Mouse (Mus musculus): ENCODE measurements around the gene Gdf15. TPM values are rescaled to one million over a fixed set of nuclear protein-coding genes. Genes with fewer than 3 reads are reported as not detected.

The Gdf15 gene
- polyA plus RNA-seq, 1 experiment from 2014 or later: 1.9 TPM

GRCm38 (mm10) chr8:70671615-70672324, 39.5 kb upstream of the Gdf15 start:
- Histone ChIP-seq H3K9ac (ENCODE audit: low read depth, low read length) (no peak overlapping the region), H3K27ac (ENCODE audit: low read depth, low read length) (no peak overlapping the region), H3K4me1 (replicated peaks; ENCODE audit: control insufficient read depth, insufficient read depth, low read length) (peaks cover 8% of the 10 kb centered on the region; the same call in 1 of the 2 replicates)

GRCm38 (mm10) chr8:70667071-70667470, 34.8 kb upstream of the Gdf15 start:
- no peak overlapping the region for H3K27ac ChIP-seq (ENCODE audit: low read depth, low read length)
- 48% methylated on average over 5 of the region's 5 CpGs for WGBS
- no peaks in the 10 kb centered on the region for H3K9me3 ChIP-seq (ENCODE audit: control insufficient read depth)
- no peak overlapping the region for H3K4me2 ChIP-seq (replicated peaks; ENCODE audit: low read depth)
- H3K9ac ChIP-seq (ENCODE audit: low read depth, low read length): no peak overlapping the region
- no peak for TF ChIP-seq CTCF (IDR thresholded peaks at IDR 0.05; ENCODE audit: low read depth)
- H3K36me3 ChIP-seq (ENCODE audit: control insufficient read depth, insufficient read depth): no peaks in the 10 kb centered on the region
- no peaks in the 10 kb centered on the region for H3K27me3 ChIP-seq (replicated peaks; ENCODE audit: control insufficient read depth, insufficient read depth, low read length)
- ATAC-seq: peak; percentile 25; the same call in 1 of the 2 replicates
- no peaks in the 10 kb centered on the region; the same call in 1 of the 2 replicates for H3K4me1 ChIP-seq (replicated peaks; ENCODE audit: control insufficient read depth, insufficient read depth, low read length)
- H3K4me3 ChIP-seq (ENCODE audit: low read depth, low read length): no peak overlapping the region

More at GRCm38 (mm10) chr8:70671615-70672324, 39.5 kb upstream of the Gdf15 start:
- H3K9me3 ChIP-seq (ENCODE audit: control insufficient read depth): no peaks in the 10 kb centered on the region
- H3K36me3 ChIP-seq (ENCODE audit: control insufficient read depth, insufficient read depth): no peaks in the 10 kb centered on the region
- H3K4me3 ChIP-seq (ENCODE audit: low read depth, low read length): no peak overlapping the region
- H3K4me2 ChIP-seq (replicated peaks; ENCODE audit: low read depth): no peak overlapping the region
- ATAC-seq: no peak
- 74% methylated on average over 10 of the region's 10 CpGs for WGBS
- TF ChIP-seq CTCF (IDR thresholded peaks at IDR 0.05; ENCODE audit: low read depth): no peak
- no peaks in the 10 kb centered on the region for H3K27me3 ChIP-seq (replicated peaks; ENCODE audit: control insufficient read depth, insufficient read depth, low read length)

GRCm38 (mm10) chr8:70665599-70665998, 33.3 kb upstream of the Gdf15 start:
- peak; percentile 87 for ATAC-seq
- Histone ChIP-seq H3K4me1 (replicated peaks; ENCODE audit: control insufficient read depth, insufficient read depth, low read length) (no peaks in the 10 kb centered on the region; the same call in 1 of the 2 replicates), H3K36me3 (ENCODE audit: control insufficient read depth, insufficient read depth) (no peaks in the 10 kb centered on the region), H3K27ac (ENCODE audit: low read depth, low read length) (peak overlapping the region; percentile 15; the same call in 1 of the 2 replicates), H3K9ac (ENCODE audit: low read depth, low read length) (no peak overlapping the region), H3K9me3 (ENCODE audit: control insufficient read depth) (no peaks in the 10 kb centered on the region), H3K4me2 (replicated peaks; ENCODE audit: low read depth) (no peak overlapping the region), H3K4me3 (ENCODE audit: low read depth, low read length) (no peak overlapping the region), H3K27me3 (replicated peaks; ENCODE audit: control insufficient read depth, insufficient read depth, low read length) (no peaks in the 10 kb centered on the region)
- TF ChIP-seq CTCF (IDR thresholded peaks at IDR 0.05; ENCODE audit: low read depth): no peak
- 32% methylated on average over 2 of the region's 2 CpGs for WGBS

GRCm38 (mm10) chr8:70664631-70665030, 32.4 kb upstream of the Gdf15 start:
- H3K4me1 ChIP-seq (replicated peaks; ENCODE audit: control insufficient read depth, insufficient read depth, low read length): no peaks in the 10 kb centered on the region; the same call in 1 of the 2 replicates
- no peak overlapping the region for H3K4me2 ChIP-seq (replicated peaks; ENCODE audit: low read depth)
- no peak overlapping the region for H3K27ac ChIP-seq (ENCODE audit: low read depth, low read length)
- no peak for TF ChIP-seq CTCF (IDR thresholded peaks at IDR 0.05; ENCODE audit: low read depth)
- no peak overlapping the region for H3K9ac ChIP-seq (ENCODE audit: low read depth, low read length)
- no peaks in the 10 kb centered on the region for H3K36me3 ChIP-seq (ENCODE audit: control insufficient read depth, insufficient read depth)
- WGBS: 69% methylated on average over 3 of the region's 3 CpGs
- H3K27me3 ChIP-seq (replicated peaks; ENCODE audit: control insufficient read depth, insufficient read depth, low read length): no peaks in the 10 kb centered on the region
- no peak overlapping the region for H3K4me3 ChIP-seq (ENCODE audit: low read depth, low read length)
- H3K9me3 ChIP-seq (ENCODE audit: control insufficient read depth): no peaks in the 10 kb centered on the region
- ATAC-seq: no peak

- H3K4me1 ChIP-seq (replicated peaks; ENCODE audit: control insufficient read depth, insufficient read depth, low read length): no peaks in the 10 kb centered on the region; the same call in 1 of the 2 replicates
- no peak overlapping the region for H3K27ac ChIP-seq (ENCODE audit: low read depth, low read length)
- no peaks in the 10 kb centered on the region for H3K36me3 ChIP-seq (ENCODE audit: control insufficient read depth, insufficient read depth)
- no peak overlapping the region for H3K4me3 ChIP-seq (ENCODE audit: low read depth, low read length)
- H3K4me2 ChIP-seq (replicated peaks; ENCODE audit: low read depth): no peak overlapping the region
- no peaks in the 10 kb centered on the region for H3K27me3 ChIP-seq (replicated peaks; ENCODE audit: control insufficient read depth, insufficient read depth, low read length)
- TF ChIP-seq CTCF (IDR thresholded peaks at IDR 0.05; ENCODE audit: low read depth): no peak
- WGBS: 30% methylated on average over 4 of the region's 4 CpGs
- ATAC-seq: no peak
- no peaks in the 10 kb centered on the region for H3K9me3 ChIP-seq (ENCODE audit: control insufficient read depth)
- no peak overlapping the region for H3K9ac ChIP-seq (ENCODE audit: low read depth, low read length)
Measured at GRCm38 (mm10) chr8:70663691-70664090, 31.4 kb upstream of the Gdf15 start.

- peak within 1 kb of the TSS; percentile 91 for H3K27ac ChIP-seq (ENCODE audit: low read depth, low read length)
- peak; percentile 29 for ATAC-seq
- H3K9me3 ChIP-seq (ENCODE audit: control insufficient read depth): no peaks in the 10 kb centered on the region
- H3K4me2 ChIP-seq (replicated peaks; ENCODE audit: low read depth): peak within 1 kb of the TSS; percentile 92
- no peaks in the 10 kb centered on the region for H3K4me1 ChIP-seq (replicated peaks; ENCODE audit: control insufficient read depth, insufficient read depth, low read length)
- under 1% methylated on average over 14 of the region's 14 CpGs for WGBS
- peak within 1 kb of the TSS; percentile 82 for H3K9ac ChIP-seq (ENCODE audit: low read depth, low read length)
- TF ChIP-seq CTCF (IDR thresholded peaks at IDR 0.05; ENCODE audit: low read depth): no peak
- H3K36me3 ChIP-seq (ENCODE audit: control insufficient read depth, insufficient read depth): peaks cover 19% of the 10 kb centered on the region
- peak within 1 kb of the TSS; percentile 85 for H3K4me3 ChIP-seq (ENCODE audit: low read depth, low read length)
- H3K27me3 ChIP-seq (replicated peaks; ENCODE audit: control insufficient read depth, insufficient read depth, low read length): no peaks in the 10 kb centered on the region
Measured at GRCm38 (mm10) chr8:70660273-70660725, 28.0 kb upstream of the Gdf15 start, which contains the start of gene Pgpep1. Gene Pgpep1 (minus strand): TSS chr8:70660388.
